Mouse (Mus musculus): ENCODE measurements around the gene Wwox.

The Wwox gene

DNA sequence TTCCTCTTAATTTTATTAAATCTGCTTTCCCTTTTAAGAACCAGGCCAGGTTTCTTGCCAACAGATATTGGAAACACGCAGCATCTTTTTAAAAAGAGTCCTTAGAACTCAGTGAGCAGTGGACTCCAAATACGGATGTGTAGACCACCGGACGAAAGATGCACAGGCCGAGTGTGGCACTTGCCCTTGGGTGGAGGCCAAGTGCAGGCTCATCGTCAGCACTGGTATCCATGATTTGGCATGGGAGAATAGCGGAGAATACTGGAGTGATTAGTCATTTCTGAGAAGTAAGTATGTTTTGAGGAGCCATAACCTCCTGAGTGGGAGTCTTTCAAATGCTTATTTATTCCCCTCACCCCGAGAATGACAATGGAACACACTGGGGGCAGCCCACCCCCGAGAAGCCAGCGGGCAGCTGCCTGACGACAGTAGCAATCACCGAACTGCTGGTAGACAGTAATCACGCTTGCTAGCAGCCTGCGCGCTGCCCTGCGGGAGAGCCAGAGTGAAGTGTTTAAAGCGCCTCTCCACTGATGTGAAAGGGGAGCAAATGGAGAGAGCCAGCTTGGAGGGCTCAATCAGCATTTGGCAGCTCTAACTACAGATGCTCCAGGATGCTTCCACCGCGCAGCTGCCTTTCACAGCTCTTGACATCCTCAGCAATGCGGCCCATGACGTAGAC is 29.2 kb downstream of the Wwox start:
- DNase-seq (ENCODE audit: low spot score in 2 of 2): no peak

DNA sequence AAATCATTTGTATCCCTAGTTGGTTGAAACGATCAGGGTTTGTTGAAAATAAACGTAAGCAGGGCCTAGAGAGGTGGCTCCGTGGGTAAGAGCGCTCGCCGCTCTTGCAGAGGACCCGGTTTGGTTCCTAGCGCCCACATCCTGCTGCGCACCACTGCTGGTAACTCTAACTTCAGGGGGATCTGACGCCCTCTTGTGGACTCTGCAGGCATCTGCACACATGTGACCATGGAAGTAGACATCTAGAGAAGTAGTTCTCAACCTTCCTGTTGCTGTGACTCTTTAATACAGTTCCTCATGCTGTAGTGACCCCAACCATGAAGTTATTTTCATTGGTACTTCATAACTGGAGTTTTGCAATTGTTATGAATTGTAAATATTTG is 29.7 kb downstream of the Wwox start:
- no peak for DNase-seq (ENCODE audit: low spot score in 2 of 2)

DNA sequence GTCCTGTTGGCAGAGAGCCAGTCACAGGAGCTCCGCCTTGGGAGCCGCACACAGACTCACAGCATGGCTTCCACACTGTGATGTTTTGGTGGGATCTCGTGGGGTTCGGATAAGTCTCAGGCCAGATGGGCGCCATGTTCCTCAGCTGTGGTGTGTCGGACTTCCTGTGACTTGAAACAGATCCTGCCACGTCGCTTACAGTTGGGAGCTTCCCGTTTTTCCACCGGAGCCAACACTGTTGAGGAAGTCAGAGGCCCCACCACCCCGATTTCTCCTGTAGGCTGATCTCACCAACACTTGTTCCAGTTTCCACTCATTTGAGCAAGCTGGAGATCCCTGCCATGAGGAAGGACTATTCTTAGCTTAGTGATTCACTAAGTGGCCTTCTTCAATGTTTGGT is 34.1 kb downstream of the Wwox start:
- no peak for DNase-seq (ENCODE audit: low spot score in 2 of 2)

DNA sequence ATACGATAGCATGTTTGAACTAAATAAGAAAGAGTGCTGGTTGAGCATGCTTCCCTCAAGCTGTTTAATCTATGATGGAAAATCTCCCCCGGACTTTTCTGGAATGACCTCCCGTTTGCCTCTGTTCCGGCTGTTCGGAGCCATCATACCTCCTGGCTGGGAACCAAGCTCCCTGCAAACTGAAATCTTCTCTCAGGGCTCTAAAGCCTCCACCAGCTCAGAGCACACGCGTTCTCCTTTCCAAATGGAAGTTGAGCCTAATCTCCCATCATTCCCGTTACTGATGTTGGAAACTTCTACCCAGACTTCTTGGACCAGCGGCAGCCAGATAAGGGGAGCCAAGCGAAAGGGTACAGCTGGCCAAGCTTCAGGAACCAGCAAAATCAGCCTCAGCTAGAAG is 37.5 kb downstream of the Wwox start:
- no peak for DNase-seq (ENCODE audit: low spot score in 2 of 2)

DNA sequence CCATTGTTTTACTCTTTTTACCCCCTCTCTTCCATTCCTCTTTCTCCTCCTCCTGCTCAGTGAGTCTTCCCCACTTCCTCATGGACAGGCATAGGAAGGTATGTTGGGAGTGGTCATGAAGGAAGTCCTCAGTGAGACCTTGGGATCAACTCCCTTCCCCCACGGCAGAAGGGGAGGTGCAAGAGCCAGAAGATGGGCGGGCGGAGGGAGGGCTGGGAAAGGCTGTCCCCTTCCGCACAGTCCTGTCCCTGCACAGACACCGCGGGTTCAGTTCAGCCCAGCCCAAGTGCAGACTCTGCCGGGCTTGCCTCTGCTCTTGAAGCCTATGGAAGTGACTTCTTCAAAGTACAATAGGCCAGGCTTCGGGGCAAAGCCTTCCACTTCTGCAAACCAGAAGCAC is 38.3 kb downstream of the Wwox start:
- DNase-seq (ENCODE audit: low spot score in 2 of 2): no peak

DNA sequence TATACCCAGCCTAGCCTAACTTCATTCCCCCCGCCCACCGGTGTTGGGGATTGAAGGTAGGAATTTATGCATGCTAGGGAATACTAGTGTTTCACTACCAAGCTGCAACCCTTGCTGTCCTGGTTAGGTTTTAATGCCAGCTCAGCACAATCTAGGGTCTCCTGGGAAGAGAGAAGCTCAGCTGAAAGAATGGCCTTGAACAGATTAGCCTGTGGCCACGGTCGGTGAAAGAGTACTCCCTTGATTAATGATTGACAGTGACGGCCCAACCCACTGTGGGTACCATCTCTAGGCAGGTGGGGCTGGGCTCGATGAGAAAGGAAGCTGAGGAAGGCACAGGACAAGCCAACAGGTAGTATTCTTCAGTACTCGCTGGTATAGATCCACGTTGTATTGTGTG is 40.3 kb downstream of the Wwox start:
- no peak for DNase-seq (ENCODE audit: low spot score in 2 of 2)

DNA sequence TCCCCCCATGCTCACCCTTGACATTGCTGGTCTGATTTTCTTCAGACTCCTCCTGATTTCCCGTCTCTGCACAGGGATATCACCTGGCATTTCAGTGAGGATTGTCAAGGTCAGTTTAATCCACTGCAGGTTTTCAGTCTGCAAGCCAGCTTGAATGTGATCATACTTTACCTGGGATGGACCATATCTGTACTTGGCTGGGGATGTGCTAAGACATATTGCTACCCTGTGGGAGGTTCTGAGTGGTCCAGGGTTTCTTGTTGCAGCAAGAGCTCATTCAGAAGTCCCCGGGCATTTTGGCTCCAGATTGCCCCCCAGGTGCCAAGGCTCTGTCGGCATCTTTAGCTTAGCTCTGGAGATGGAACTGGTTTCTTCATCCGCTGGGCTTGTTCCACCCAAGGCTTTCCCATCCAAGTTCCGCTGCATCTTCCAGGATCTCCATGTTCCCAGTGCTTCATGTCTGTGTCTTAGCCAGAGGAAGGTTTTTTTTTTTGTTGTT is 52.3 kb downstream of the Wwox start:
- no peak for DNase-seq (ENCODE audit: low spot score in 2 of 2)

DNA sequence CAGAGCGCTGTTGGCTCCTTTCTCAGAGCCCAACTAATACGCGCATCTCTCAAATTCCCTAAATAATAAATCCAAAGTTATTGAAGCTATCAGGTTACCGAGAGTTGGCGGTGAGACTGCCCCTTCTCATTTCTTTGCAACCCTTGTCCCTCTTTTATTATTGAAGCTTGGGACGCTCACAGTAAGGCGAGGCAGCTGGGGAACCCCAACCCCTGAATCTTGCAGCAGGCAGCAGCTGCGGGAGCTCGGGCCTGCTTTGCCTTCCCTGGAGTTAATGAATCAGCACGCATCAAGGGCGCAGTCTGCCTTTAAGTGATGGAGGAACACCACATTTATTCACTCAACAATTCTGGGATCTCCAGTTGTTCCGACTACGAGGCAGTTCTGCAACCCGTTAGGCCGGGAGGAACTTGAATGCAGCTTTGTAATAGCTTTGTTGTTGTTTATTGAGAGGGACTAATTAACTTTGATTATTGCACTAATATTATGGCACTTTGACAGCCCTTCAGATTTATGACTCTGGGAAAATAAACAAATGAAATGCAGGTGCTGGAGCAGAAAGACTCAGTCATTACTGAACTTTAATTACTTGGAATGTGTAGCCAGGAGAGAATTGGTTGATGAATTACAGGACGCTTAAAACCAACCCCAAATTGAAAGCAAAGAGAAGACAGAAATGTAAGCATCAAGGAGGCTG is 60.1 kb downstream of the Wwox start:
- DNase-seq (ENCODE audit: low spot score in 2 of 2): no peak

DNA sequence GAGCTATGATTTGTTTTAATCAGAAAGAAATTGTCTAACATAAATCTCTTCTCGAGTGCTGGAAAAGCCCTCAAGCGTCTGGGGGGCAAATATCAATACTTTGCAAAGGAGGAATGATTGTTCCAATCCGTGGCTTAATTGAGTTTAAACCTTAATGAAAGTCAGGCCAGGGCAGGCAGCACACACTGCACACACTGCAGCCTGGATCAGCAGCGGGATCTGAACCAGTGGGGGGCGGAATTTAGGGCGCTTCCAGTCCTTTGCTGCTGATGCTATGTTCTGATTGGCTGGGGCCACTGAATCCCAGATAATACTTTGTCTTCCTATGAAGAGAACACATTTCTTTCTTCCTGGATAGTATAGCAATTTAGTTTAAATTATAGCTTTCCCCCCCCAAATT is 62.5 kb downstream of the Wwox start:
- no peak for DNase-seq (ENCODE audit: low spot score in 2 of 2)

DNA sequence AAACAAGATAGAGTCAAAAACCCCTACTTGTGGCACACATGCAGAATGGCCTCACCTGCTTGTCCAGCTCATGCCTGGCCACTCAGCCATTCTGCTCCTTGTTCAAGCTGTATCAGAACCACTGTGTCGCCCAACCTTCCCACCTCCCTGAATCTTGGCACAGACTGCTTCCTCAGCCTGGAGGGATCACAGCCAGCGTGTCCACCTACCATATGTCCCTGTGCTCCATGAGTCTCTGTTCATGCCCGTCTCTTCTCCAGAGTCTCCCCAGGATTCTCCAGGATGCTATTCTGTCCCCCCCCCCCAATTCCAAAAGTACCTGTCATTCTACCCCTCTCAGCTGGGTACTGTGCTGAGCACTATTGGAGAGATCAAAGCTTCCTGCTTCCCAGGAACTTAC is 63.7 kb downstream of the Wwox start:
- DNase-seq (ENCODE audit: low spot score in 2 of 2): no peak

DNA sequence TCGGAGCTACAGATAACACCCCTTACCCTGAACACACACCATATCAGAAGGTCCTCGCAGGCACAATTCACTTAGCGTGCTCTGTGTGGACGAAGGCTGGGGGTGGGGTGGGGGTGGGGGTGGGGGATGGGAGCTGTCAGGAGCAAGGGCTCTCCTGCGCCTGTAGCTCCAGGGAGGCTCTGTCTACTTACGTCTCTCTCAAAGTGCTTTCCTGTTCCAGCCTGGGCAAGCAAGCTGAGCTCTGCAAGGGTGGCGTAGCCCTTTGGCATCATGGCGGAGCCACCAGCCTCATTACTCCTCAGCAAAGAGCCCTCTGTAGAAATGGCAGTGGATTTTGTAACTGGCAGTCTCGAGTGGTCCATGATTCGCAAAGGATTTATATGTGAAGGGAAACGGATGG is 65.4 kb downstream of the Wwox start:
- DNase-seq (ENCODE audit: low spot score in 2 of 2): no peak

DNA sequence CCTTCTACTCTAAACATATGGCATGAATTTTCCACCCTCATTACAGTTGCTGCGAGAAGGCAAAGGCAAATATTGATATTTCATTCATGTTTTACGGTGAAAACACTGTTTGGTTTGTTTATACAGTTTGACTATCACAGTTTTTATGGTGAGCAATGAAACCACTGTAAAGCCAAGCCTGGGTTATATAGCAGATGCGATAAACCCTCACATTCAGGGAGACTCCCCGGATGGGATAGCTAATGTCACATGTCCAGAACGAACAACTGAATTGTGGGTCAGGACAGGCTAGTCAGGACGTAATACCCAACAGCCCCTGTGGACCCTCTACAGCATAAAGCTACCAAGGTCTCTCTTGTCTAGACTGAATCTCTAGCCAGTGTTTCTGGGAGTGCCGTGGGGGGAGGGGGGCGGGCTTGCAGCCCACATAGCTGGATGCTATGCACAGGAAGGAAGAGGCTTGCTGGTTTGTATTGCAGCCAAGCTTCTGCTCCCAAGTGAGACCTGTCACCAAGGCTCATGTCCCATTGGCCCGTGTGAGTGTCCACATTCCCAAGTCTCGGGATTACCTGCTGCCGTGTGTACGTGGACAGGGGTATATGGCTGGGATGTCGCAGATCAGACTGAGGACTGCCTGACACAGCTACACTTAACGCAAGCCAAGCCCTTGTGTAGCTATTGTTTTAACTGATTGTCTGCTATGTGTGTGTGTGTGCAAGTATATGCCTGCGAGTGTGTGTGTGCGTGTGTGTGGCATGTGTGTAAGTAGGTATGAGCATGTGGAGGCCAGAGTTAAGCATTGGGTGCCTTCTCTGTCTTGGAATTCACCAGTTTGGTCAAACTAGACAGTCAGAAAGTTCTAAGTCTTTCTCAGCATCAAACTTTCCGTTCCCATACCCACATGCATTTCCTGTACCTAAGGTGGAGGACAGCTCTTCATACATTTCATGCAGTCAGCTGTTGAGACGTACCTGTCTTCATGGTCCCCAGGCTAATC is 66.2 kb downstream of the Wwox start:
- DNase-seq (ENCODE audit: low spot score in 2 of 2): no peak

DNA sequence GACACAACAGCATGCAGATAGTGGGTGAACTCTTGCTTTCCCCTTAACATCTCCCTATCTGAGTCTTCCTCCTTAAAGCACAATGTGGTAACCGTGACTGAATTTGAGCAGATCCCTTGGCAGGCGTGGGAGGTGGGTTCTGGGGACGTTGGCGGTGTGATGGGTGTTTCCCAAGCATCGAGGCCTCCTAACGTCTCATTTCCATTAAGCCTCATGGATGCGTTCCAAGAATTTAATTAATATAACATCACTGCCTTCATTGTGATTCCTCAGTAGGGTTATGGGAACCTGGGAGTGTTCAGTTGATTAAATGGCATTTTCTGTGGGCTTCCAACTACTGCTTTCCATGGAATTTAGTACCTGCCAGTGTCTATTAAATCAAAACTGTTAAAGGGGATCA is 67.9 kb downstream of the Wwox start:
- DNase-seq (ENCODE audit: low spot score in 2 of 2): no peak

DNA sequence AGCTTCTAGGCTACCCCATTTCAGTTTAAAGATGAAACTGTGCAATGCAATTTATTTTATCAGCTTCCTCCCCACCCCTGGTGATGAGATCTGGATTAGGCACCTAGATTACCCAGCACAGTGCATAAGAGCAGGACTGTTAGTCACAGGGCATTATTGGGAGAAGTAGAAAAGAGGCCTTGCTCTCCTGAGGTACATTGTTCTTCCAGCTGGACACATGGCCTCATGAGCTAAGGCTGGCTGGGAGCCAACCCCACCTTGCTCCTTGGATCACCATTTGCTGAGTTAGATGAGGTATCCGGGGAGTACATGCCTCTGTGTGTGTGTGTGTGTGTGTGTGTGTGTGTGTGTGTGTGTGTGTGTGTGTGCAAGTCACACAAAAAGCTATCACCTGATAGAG is 70.8 kb downstream of the Wwox start:
- DNase-seq (ENCODE audit: low spot score in 2 of 2): no peak

DNA sequence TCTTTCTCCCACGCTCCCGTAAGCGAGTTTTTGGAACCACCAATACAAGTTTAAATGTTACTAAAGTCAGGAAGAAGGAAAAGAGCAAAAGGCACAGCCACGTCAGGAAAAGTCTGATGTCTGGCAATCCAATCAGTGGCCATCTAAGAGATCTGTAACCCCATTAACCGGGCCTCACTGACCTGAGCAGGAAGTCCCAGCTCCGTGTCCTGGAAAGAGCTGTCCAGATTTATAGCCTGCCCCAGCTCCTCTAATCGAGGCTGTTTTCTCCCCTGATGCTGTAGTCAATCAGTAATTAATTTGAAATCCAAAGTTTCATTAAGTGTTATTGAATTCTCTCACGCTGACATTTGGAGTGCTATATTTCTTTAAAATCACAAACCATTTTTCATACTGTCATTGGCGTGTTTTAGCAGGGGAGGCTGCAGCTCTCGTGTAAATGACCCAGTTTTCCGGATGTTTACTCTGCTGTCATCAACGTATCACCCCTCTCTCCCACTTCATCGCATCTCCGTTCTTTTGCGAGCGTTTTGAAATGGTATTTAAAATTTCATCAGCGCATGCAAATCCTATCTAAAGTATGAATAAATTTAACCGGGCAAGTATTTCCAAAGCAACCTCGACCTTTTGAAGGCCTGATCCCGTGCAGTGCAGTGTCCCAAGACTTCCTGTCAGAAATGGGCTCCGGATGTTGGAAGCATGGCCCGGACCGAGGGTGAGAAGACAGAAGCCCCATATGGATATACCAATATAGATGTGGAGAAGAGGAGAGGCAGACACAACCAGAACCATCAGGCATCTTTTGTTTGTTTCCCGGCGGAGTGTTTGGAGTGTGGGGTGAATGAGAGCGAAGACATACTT is 72.8 kb downstream of the Wwox start:
- no peak for DNase-seq (ENCODE audit: low spot score in 2 of 2)

DNA sequence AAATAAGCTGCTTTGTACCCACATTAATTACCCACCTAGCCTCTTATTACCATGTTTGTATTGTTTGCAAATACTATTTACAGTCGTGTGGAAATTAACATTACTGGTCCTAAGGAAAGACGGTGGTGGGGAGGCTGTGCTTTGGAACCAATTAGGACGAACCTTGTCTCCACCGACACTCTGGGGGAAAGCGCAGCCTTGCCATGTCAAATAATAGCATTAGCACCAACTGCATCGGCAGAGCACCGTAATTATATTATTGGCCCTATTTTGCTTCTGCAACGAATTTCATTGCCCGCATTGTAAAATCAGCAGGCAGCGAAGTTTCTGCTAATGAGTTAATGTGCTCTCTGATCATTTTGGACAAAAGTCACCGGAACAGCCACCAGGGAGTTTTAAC is 75.2 kb downstream of the Wwox start:
- DNase-seq (ENCODE audit: low spot score in 2 of 2): no peak

DNA sequence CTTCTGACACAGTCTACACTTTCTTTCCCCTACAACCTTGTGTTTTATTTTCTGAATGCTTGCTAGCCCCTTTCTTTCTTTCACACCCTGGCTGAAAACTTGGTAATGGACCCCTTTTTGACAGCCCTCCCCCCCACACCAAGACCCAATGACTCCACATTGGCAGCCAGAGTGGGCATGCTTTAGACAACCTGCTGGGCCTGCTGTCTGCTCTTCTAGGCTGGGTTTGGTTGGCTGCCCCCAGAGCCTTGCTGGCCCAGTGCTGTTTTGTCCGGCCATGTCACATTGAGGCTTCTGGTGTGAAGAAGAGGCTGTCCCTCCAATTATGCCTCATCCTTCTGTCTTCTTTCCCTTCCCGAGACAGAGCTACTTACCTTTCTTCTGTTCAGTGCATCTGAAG is 83.6 kb downstream of the Wwox start:
- DNase-seq (ENCODE audit: low spot score in 2 of 2): no peak

DNA sequence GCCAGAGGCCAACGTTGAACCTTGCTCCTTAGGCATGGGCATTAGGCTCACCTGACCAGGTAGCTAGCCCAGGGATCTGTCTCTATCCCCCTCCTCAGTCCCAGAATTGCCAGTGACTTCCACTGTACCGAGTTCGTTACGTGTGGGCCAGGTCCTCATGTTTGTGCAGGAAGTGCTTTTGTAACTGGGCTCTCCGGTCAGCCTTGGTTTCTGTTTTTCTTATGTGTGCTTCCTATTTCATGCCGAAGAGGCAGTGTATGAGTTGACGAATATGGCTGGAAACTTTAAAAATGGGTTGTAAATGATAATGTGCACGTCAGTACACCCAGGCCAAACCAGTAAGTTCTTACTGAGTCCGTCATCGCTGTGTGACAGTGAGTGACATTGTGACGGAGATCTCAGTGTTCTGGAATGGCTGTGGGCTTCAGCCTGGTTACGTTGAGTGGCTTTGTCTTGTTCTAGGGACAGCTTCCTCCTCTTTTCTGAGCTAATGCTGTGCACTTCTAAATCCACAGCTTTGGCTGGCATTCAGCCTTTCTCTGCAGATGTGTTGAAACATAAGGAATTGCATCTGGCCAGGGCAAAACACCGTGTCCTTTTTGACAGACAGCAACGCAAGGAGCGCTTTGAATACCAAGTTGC is 87.3 kb downstream of the Wwox start:
- no peak for DNase-seq (ENCODE audit: low spot score in 2 of 2)

DNA sequence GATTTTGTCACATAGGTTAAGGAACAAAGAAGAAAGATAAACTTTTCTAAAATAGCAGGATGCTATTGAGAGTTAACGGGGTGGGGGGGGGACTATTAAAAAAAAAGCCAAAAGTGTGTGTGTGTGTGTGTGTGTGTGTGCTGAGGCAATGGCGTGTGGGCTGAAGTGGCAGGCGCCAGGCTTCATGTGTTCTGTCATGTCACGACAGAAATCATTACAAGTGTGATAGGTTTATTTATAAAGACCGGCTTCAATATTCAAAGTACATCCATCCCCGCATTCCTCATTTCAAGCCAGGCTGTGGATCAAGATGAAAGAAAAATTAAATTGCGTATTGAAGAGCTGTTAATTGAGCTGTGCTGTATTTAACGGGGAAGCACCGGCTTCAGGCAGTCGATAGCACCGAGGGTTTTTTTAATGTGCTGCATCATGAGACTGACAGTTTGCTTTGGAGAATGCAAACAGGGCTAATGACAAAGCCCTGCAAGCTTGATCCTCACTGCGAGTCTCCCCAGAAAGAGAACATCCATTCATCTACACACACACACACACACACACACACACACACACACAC is 88.3 kb downstream of the Wwox start:
- DNase-seq (ENCODE audit: low spot score in 2 of 2): no peak

DNA sequence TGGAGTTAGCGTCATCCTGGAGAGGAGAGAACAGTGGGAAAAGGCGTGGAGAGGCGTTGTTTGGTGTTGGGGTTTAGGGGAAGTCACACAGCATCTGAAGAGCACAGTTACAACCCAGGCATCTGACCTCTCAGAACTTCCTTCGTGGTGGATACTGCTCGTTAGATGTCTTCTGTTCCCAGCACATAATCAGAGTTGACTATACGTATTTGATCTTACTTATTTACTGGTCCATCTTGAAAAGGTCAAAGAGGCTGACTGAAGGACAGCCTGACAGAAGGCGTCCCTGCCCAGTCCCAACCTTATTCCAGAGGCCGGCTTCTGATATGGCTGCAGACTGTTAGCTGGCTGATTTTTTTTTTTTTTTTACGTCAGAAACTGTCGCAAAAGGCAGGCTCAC is 90.1 kb downstream of the Wwox start:
- DNase-seq (ENCODE audit: low spot score in 2 of 2): no peak

DNA sequence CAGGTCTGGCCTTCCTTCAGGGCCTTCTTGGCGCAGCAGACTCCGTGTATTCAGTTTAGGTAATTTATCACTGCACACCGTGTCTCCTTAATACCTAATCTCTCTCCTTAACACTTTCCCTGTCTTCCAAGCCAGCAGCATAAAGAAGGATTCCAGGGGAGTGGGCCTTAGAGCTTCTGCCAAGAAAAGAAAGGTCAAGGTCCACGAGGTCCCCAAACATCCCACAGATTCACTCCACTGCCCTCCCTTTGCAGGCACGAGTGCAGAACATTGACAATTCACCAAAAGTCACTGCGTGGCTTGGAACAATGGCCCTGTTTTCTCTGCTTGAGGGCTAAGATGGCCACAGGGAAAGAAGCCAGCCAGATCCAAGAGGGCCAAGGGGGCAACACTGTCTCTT is 96.7 kb downstream of the Wwox start:
- no peak for DNase-seq (ENCODE audit: low spot score in 2 of 2)

All from frontal cortex, postnatal 36 days (tissue).